9 mouse cellular contexts compared by ENCODE assay signal in genomic region chr5:51568198-51568690, GRCm38 (mm10). TPM values are rescaled to one million over a fixed set of nuclear protein-coding genes. Genes with fewer than 3 reads are reported as not detected.
DNase-seq lines count a peak whose midpoint lies in the region; ATAC-seq and TF ChIP-seq lines count a peak whose summit lies in the region.
"Had no signal": no experiment of that assay in that cellular context is flagged by ENCODE, and none has a peak within 500 bp of the region (broad histone marks: within the 10 kb centered on the region; RNA-seq: fewer than 3 reads in every experiment).

No protein-coding gene starts in this region.

- no peak overlapping the region for H3K9ac ChIP-seq in heart, embryonic 12.5 days
- no peak overlapping the region for H3K9ac ChIP-seq in midbrain, embryonic 16.5 days (ENCODE audit: low read depth, low read length)
- H3K9ac ChIP-seq: limb, embryonic 15.5 days had no signal

- H3K9me3 ChIP-seq in heart, embryonic 12.5 days (replicated peaks) = no peaks in the 10 kb centered on the region
- no peaks in the 10 kb centered on the region for H3K9me3 ChIP-seq in midbrain, embryonic 16.5 days (replicated peaks; ENCODE audit: control insufficient read depth, low read length, poor library complexity, severe bottlenecking)
- H3K9me3 ChIP-seq: limb, embryonic 15.5 days had no signal

- no peak for TF ChIP-seq POLR2A in kidney, adult 2 months (IDR thresholded peaks at IDR 0.05; ENCODE audit: low read depth, low read length)

- H3K27ac ChIP-seq in kidney, adult 2 months (ENCODE audit: insufficient read depth, low read depth, low read length) = peak overlapping the region; percentile 59
- peak overlapping the region; percentile 85 for H3K27ac ChIP-seq in heart, embryonic 12.5 days (ENCODE audit: poor library complexity, severe bottlenecking)
- H3K27ac ChIP-seq in midbrain, embryonic 16.5 days (ENCODE audit: low read length) = 0 out of 2 replicates have a peak overlapping the region, but pooled peaks have one; percentile 5
- H3K27ac ChIP-seq: limb, embryonic 15.5 days had no signal

- WGBS in kidney, adult 2 months = 35% methylated on average over 8 of the region's 8 CpGs
- 54% methylated on average over 8 of the region's 8 CpGs for WGBS in heart, embryonic 12.5 days
- 15% methylated on average over 8 of the region's 8 CpGs for WGBS in midbrain, embryonic 16.5 days

- no peaks in the 10 kb centered on the region for H3K27me3 ChIP-seq in kidney, adult 2 months (replicated peaks; ENCODE audit: control insufficient read depth, insufficient read depth, low read length)
- H3K27me3 ChIP-seq in heart, embryonic 12.5 days (replicated peaks) = no peaks in the 10 kb centered on the region
- no peaks in the 10 kb centered on the region for H3K27me3 ChIP-seq in midbrain, embryonic 16.5 days (ENCODE audit: control insufficient read depth, insufficient read depth, low read depth, low read length)
- H3K27me3 ChIP-seq: limb, embryonic 15.5 days had no signal

- ATAC-seq in heart, embryonic 12.5 days (ENCODE audit: insufficient number of reproducible peaks, low FRiP score) = no peak
- peak; percentile 71 for ATAC-seq in midbrain, embryonic 16.5 days

- H3K4me3 ChIP-seq in kidney, adult 2 months (ENCODE audit: insufficient read depth, low read depth, low read length) = no peak overlapping the region
- H3K4me3 ChIP-seq in heart, embryonic 12.5 days = no peak overlapping the region
- no peak overlapping the region for H3K4me3 ChIP-seq in midbrain, embryonic 16.5 days (ENCODE audit: low read depth, low read length)
- H3K4me3 ChIP-seq: limb, embryonic 15.5 days had no signal

- no peaks in the 10 kb centered on the region for H3K36me3 ChIP-seq in kidney, adult 2 months (ENCODE audit: control insufficient read depth, insufficient read depth, low read length)
- H3K36me3 ChIP-seq in heart, embryonic 12.5 days = no peaks in the 10 kb centered on the region
- no peaks in the 10 kb centered on the region for H3K36me3 ChIP-seq in midbrain, embryonic 16.5 days (ENCODE audit: control insufficient read depth, insufficient read depth, low read length)
- H3K36me3 ChIP-seq: limb, embryonic 15.5 days had no signal

- H3K4me1 ChIP-seq in kidney, adult 2 months (ENCODE audit: control insufficient read depth, insufficient read depth, low read length) = peaks cover 3% of the 10 kb centered on the region; the same call in 1 of the 2 replicates
- peaks cover 18% of the 10 kb centered on the region for H3K4me1 ChIP-seq in heart, embryonic 12.5 days (replicated peaks)
- H3K4me1 ChIP-seq in midbrain, embryonic 16.5 days (ENCODE audit: control insufficient read depth, insufficient read depth, low read length) = peaks cover 12% of the 10 kb centered on the region

- TF ChIP-seq CTCF in kidney, adult 2 months (conservative IDR thresholded peaks at IDR 0.05; ENCODE audit: insufficient read depth, insufficient read length, low read depth, low read length) = no peak

- H3K4me2 ChIP-seq in heart, embryonic 12.5 days = peak overlapping the region; percentile 53; the same call in 1 of the 2 replicates
- H3K4me2 ChIP-seq in midbrain, embryonic 16.5 days (ENCODE audit: low read length) = peak overlapping the region; percentile 33
- H3K4me2 ChIP-seq: limb, embryonic 15.5 days had no signal

- DNase-seq in kidney, adult 2 months = no peak
- no peak for DNase-seq in kidney, adult 9 months
- peak; percentile 22 for DNase-seq in embryo, embryonic 10.5 days (ENCODE audit: low spot score)
- no peak for DNase-seq in natural killer cell, adult 2 months (ENCODE audit: low spot score in 2 of 2)
- DNase-seq in cerebellum, adult 11 months = no peak
- no peak for DNase-seq in kidney, adult 8-10 months

RNA-seq across cellular contexts. Expression of gene Ppargc1a, which starts 0.7 kb away (rescaled TPM):
- 23.0 and 23.1 TPM in 2 replicates for polyA plus RNA-seq in kidney, adult 2 months (2012; rRNA removed)
- 51.5 and 53.5 TPM in 2 replicates for polyA plus RNA-seq in heart, embryonic 12.5 days (2016; fragmentation: Nextera tagmentation; extraction: Ambion mirVana)
- 15.0 and 17.1 TPM in 2 replicates for polyA plus RNA-seq in midbrain, embryonic 16.5 days (2015; fragmentation: Nextera tagmentation; extraction: Ambion mirVana)

Comparison
In these comparisons a context has a peak if more than half of its experiments do, and no peak if none do; other contexts are left out.
1. H3K27ac ChIP-seq: peak in every context shown above with its lines; median percentile 85 in heart, embryonic 12.5 days; 59 in kidney, adult 2 months; 5 in midbrain, embryonic 16.5 days.